Mouse (Mus musculus) cortical plate, adult 2 months (tissue): ENCODE data around the gene Apoa2.

Source experiments
- CTCF ChIP-seq: fragments of 200-500 bp; IDR thresholded peaks from 2 replicates; pipeline ENCODE4 v1.5.1; 2011; ENCODE audit warnings: mild to moderate bottlenecking, control low read depth, low read length; ENCODE audit not compliant: insufficient read depth; ENCODE audit errors: extremely low read depth
- POLR2A ChIP-seq: fragments of 200-500 bp; IDR thresholded peaks from 2 replicates; pipeline ENCODE4 v1.6.1; 2011; ENCODE audit warnings: mild to moderate bottlenecking, low read length, control low read depth; ENCODE audit not compliant: insufficient read depth; ENCODE audit errors: extremely low read depth

DNA sequence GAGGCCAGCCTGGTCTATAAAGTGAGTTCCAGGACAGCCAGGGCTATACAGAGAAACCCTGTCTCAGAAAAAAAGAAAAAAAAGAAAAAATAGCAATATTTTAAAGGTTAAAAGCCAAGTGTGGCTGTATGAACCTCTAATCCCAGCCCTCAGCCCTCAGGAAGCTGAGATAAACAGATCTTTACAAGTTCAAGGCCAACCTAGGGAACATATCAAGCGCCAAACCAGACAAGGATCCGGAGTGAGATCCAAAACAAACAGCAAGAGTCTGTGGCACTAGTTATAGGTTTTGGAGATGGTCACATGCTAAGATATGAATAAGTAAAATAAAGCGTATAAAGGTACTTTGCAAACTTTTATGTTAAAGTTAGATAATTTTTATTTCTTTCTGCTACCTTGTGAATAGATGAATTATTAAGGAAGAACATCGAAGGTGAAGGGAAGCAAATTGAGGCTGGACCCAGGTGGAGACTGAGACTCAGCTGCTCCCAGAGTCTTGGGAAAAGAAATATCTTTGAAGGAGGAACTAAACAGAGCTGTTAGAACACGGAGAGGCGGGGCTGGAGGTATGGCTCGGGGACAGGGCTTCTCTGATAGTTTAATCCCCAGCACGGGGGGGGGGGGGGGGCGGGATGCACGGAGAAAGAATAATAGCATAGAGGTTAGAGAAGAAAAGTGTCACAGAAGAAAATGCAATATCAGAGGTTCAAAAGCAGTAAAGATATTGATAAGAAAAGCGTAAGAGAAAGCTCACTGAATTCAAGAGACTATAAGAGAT lies 21.2 kb upstream of the Apoa2 start:
- no peak for TF ChIP-seq CTCF
- TF ChIP-seq POLR2A, result no peak
